Comparison of ENCODE assay signal across 9 mouse cellular contexts in genomic region chr7:105256656-105257055, GRCm38 (mm10). TPM values are rescaled to one million over a fixed set of nuclear protein-coding genes. Genes with fewer than 3 reads are reported as not detected.
DNase-seq lines count a peak whose midpoint lies in the region; ATAC-seq and TF ChIP-seq lines count a peak whose summit lies in the region.
"Had no signal": no experiment of that assay in that cellular context is flagged by ENCODE, and none has a peak within 500 bp of the region (broad histone marks: within the 10 kb centered on the region; RNA-seq: fewer than 3 reads in every experiment).

No protein-coding gene starts in this region.

- no peak overlapping the region for H3K4me2 ChIP-seq in forebrain, embryonic 12.5 days

- 0 out of 2 replicates have a peak, but pooled peaks have one; percentile 39 for TF ChIP-seq CTCF in lung, adult 2 months (IDR thresholded peaks at IDR 0.05; ENCODE audit: insufficient read depth, low read length)

- TF ChIP-seq POLR2A in lung, adult 2 months (IDR thresholded peaks at IDR 0.05; ENCODE audit: borderline replicate concordance, extremely low read depth, low read depth, low read length), result no peak

- no peak for ATAC-seq in erythroblast, adult 5-6 weeks (replicated peaks; ENCODE audit: low FRiP score, poor library complexity, severe bottlenecking)
- ATAC-seq in forebrain, embryonic 12.5 days (ENCODE audit: low FRiP score), result no peak

- no peaks in the 10 kb centered on the region for H3K9me3 ChIP-seq in forebrain, embryonic 12.5 days

- no peak overlapping the region for H3K27ac ChIP-seq in forebrain, embryonic 12.5 days

- 62% methylated on average over 5 of the region's 5 CpGs for WGBS in lung, adult 2 months
- 70% methylated on average over 5 of the region's 5 CpGs for WGBS in forebrain, embryonic 12.5 days

- no peak overlapping the region for H3K9ac ChIP-seq in forebrain, embryonic 12.5 days

- H3K4me3 ChIP-seq in lung, adult 2 months (replicated peaks; ENCODE audit: extremely low read depth, low read depth, low read length), result no peak overlapping the region
- H3K4me3 ChIP-seq in forebrain, embryonic 12.5 days (replicated peaks), result no peak overlapping the region

- no peaks in the 10 kb centered on the region for H3K27me3 ChIP-seq in forebrain, embryonic 12.5 days

- H3K4me1 ChIP-seq in lung, adult 2 months (ENCODE audit: control insufficient read depth, insufficient read depth, low read length), result no peaks in the 10 kb centered on the region
- H3K4me1 ChIP-seq in forebrain, embryonic 12.5 days, result no peaks in the 10 kb centered on the region

- no peaks in the 10 kb centered on the region for H3K36me3 ChIP-seq in forebrain, embryonic 12.5 days (replicated peaks)

- peak; percentile 1 to 31 for DNase-seq in cerebellum, postnatal 14 days
- DNase-seq in cerebellum, adult 8-10 months, result no peak
- DNase-seq in urinary bladder, postnatal 14 days (ENCODE audit: low spot score), result peak; percentile 20
- DNase-seq in urinary bladder, postnatal 10 days (ENCODE audit: low spot score), result no peak
- no peak for DNase-seq in lung, adult 2 months
- no peak for DNase-seq in ovary, postnatal 36 days (ENCODE audit: low spot score)

RNA-seq across cellular contexts. Expression of gene Olfr688, which starts 31.2 kb away (rescaled TPM):
- polyA plus RNA-seq in lung, adult 2 months (2012; rRNA removed), result not detected in 2 replicates
- total RNA-seq in erythroblast, adult 5-6 weeks (2015; ENCODE audit: low replicate concordance), result not detected in 2 replicates
- not detected in 2 replicates for total RNA-seq in erythroblast, adult 5-6 weeks (2017; ENCODE audit: low replicate concordance)
- not detected in 2 replicates for polyA plus RNA-seq in forebrain, embryonic 12.5 days (2016; fragmentation: Nextera tagmentation; extraction: Ambion mirVana)
- polyA plus RNA-seq: heart, postnatal 0 days had no signal

RNA-seq across cellular contexts. Expression of gene Olfr686, which starts 49.4 kb away (rescaled TPM):
- polyA plus RNA-seq in lung, adult 2 months (2012; rRNA removed), result not detected in 2 replicates
- not detected in 2 replicates for total RNA-seq in erythroblast, adult 5-6 weeks (2015; ENCODE audit: low replicate concordance)
- total RNA-seq in erythroblast, adult 5-6 weeks (2017; ENCODE audit: low replicate concordance), result not detected in 2 replicates
- not detected in 2 replicates for polyA plus RNA-seq in forebrain, embryonic 12.5 days (2016; fragmentation: Nextera tagmentation; extraction: Ambion mirVana)
- polyA plus RNA-seq: heart, postnatal 0 days had no signal

RNA-seq across cellular contexts. Expression of gene Olfr689, which starts 54.3 kb away (rescaled TPM):
- not detected in 2 replicates for polyA plus RNA-seq in lung, adult 2 months (2012; rRNA removed)
- total RNA-seq in erythroblast, adult 5-6 weeks (2015; ENCODE audit: low replicate concordance), result not detected in 2 replicates
- total RNA-seq in erythroblast, adult 5-6 weeks (2017; ENCODE audit: low replicate concordance), result not detected in 2 replicates
- polyA plus RNA-seq in forebrain, embryonic 12.5 days (2016; fragmentation: Nextera tagmentation; extraction: Ambion mirVana), result not detected in 2 replicates
- polyA plus RNA-seq: heart, postnatal 0 days had no signal

Comparison
In these comparisons a context has a peak if more than half of its experiments do, and no peak if none do; other contexts are left out.
1. DNase-seq: peak in cerebellum, postnatal 14 days (2 of 2) and urinary bladder, postnatal 14 days (single experiment); none in cerebellum, adult 8-10 months (single experiment), urinary bladder, postnatal 10 days (single experiment), lung, adult 2 months (single experiment) and ovary, postnatal 36 days (single experiment).